Mouse (Mus musculus) forebrain, embryonic 14.5 days (tissue): ENCODE results near the gene Sdk2. TPM values are rescaled to one million over a fixed set of nuclear protein-coding genes. Genes with fewer than 3 reads are reported as not detected.

ENCODE experiments used
- ATAC-seq: fragments of 200-750 bp; cut with Nextera tagmentation; 2 replicates; pipeline ENCODE4 v1.8.0; 2017; ENCODE audit warnings: mild to moderate bottlenecking, moderate library complexity
- DNase-seq: peaks from one replicate; pipeline ENCODE4 v3.0.0-alpha.2; 2015; ENCODE audit warnings: low spot score
- H3K27ac ChIP-seq: fragments of 300-500 bp; sonication (generic); 2 replicates; pipeline ENCODE4 v1.5.1; 2014; ENCODE audit warnings: low read depth, mild to moderate bottlenecking, control low read depth, low read length, moderate library complexity
- H3K27me3 ChIP-seq: fragments of 300-500 bp; sonication (generic); replicated peaks from 2 replicates; pipeline ENCODE4 v1.6.1; 2014; ENCODE audit warnings: low read length, control low read depth, mixed read lengths; ENCODE audit not compliant: control insufficient read depth, insufficient read depth
- H3K36me3 ChIP-seq: fragments of 300-500 bp; sonication (generic); 2 replicates; pipeline ENCODE4 v1.6.1; 2014; ENCODE audit warnings: low read length, control low read depth; ENCODE audit not compliant: control insufficient read depth, insufficient read depth
- H3K4me1 ChIP-seq: fragments of 300-500 bp; sonication (generic); 2 replicates; pipeline ENCODE4 v1.6.1; 2014; ENCODE audit warnings: antibody characterized with exemption, low read length, control low read depth; ENCODE audit not compliant: control insufficient read depth, insufficient read depth
- H3K4me2 ChIP-seq: fragments of 300-500 bp; sonication (generic); 2 replicates; pipeline ENCODE4 v1.6.1; 2014; ENCODE audit warnings: mild to moderate bottlenecking, control low read depth, low read length
- H3K4me3 ChIP-seq: fragments of 300-500 bp; sonication (generic); 2 replicates; pipeline ENCODE4 v1.5.1; 2014; ENCODE audit warnings: low read depth, low read length, control low read depth
- H3K9ac ChIP-seq: fragments of 300-500 bp; sonication (generic); 2 replicates; pipeline ENCODE4 v1.6.1; 2014; ENCODE audit warnings: mild to moderate bottlenecking, low read length, control low read depth, moderate library complexity
- H3K9me3 ChIP-seq: fragments of 300-500 bp; sonication (generic); replicated peaks from 2 replicates; pipeline ENCODE4 v1.6.1; 2016; ENCODE audit warnings: low read length, control low read depth, mixed read lengths; ENCODE audit not compliant: control insufficient read depth
- WGBS: fragments of 180-500 bp; shearing (Covaris S2); extraction: QIAGEN DNeasy Blood & Tissue Kit; methylation state at CpG from one replicate; pipeline ENCODE4 v1.1.7; 2014; 5-methylcytosine and 5-hydroxymethylcytosine counted together
- polyA plus RNA-seq: library from polyadenylated mRNA; unstranded; fragments of >200 nt; fragmentation: Nextera tagmentation; extraction: Ambion mirVana; gene quantifications from 2 replicates; pipeline ENCODE4 v1.2.1, GENCODE M21; 2014

The Sdk2 gene
- polyA plus RNA-seq, 1 experiment from 2014 or later, result 1.1 TPM

GRCm38 (mm10) chr11:113764132-113764849 is 302.6 kb downstream of the Sdk2 start:
- Histone ChIP-seq H3K4me2 (no peak overlapping the region), H3K27ac (no peak overlapping the region), H3K4me1 (0 out of 2 replicates have a peak, but pooled peaks cover 4% of the 10 kb centered on the region), H3K4me3 (no peak overlapping the region), H3K36me3 (no peaks in the 10 kb centered on the region), H3K27me3 (no peaks in the 10 kb centered on the region), H3K9me3 (no peaks in the 10 kb centered on the region), H3K9ac (no peak overlapping the region)
- no peak for DNase-seq
- ATAC-seq, result no peak
- 91% methylated on average over 6 of the region's 6 CpGs for WGBS

DNA sequence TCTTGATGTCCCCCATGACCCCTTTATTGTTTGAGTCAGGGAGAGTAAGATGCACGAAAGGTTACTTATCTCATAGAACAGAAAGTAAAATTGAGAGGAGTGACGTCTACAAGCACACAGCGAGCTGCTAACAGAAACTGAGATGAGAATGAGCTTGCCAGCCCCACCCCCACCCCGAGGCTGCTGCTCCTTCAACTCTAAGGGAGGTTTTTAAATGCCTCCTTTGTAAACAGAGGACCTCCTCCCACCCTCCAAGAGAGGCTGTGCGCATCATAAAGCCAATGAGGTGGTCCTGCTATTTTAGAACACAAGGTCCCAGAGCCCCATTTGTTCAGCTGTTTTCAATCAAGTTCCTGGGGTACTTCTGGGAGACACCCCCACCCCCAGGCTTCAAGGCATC is 303.4 kb downstream of the Sdk2 start:
- no peak overlapping the region for H3K4me2 ChIP-seq
- no peaks in the 10 kb centered on the region for H3K27me3 ChIP-seq
- H3K4me3 ChIP-seq, result no peak overlapping the region
- DNase-seq (no peak), ATAC-seq (no peak)
- no peaks in the 10 kb centered on the region for H3K36me3 ChIP-seq
- H3K4me1 ChIP-seq, result 0 out of 2 replicates have a peak, but pooled peaks cover 4% of the 10 kb centered on the region
- no peaks in the 10 kb centered on the region for H3K9me3 ChIP-seq
- H3K9ac ChIP-seq, result no peak overlapping the region
- H3K27ac ChIP-seq, result no peak overlapping the region
- WGBS, result 9% methylated on average over 5 of the region's 5 CpGs

GRCm38 (mm10) chr11:113762136-113762797 is 304.6 kb downstream of the Sdk2 start:
- no peak overlapping the region for H3K27ac ChIP-seq
- no peaks in the 10 kb centered on the region for H3K27me3 ChIP-seq
- H3K9ac ChIP-seq, result no peak overlapping the region
- 0 out of 2 replicates have a peak, but pooled peaks cover 4% of the 10 kb centered on the region for H3K4me1 ChIP-seq
- no peak overlapping the region for H3K4me3 ChIP-seq
- 86% methylated on average over 8 of the region's 8 CpGs for WGBS
- H3K9me3 ChIP-seq, result no peaks in the 10 kb centered on the region
- DNase-seq (no peak), ATAC-seq (no peak)
- no peak overlapping the region for H3K4me2 ChIP-seq
- H3K36me3 ChIP-seq, result no peaks in the 10 kb centered on the region

DNA sequence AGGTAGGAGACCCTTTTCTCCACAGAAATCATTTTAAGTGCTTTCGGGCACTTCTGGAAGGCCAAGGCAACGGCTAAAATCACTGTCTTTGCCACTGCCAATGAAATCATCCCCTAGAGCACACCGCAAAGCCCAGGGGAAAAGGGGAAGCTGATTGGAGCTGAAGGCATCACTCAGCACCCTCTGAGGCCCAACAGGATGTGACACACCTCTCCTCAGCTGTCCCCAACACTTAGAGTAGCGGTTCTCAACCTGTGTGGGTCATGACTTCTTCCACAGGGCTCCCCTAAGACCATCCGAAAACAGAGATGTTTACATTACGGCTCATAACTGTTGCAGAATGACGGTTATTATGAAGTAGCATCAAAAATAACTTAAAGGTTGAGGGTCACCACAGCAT is 305.2 kb downstream of the Sdk2 start:
- no peaks in the 10 kb centered on the region for H3K27me3 ChIP-seq
- no peaks in the 10 kb centered on the region for H3K9me3 ChIP-seq
- no peak overlapping the region for H3K9ac ChIP-seq
- WGBS, result 93% methylated on average over 7 of the region's 7 CpGs
- H3K4me3 ChIP-seq, result no peak overlapping the region
- no peaks in the 10 kb centered on the region for H3K36me3 ChIP-seq
- H3K4me1 ChIP-seq, result 0 out of 2 replicates have a peak, but pooled peaks cover 4% of the 10 kb centered on the region
- no peak overlapping the region for H3K4me2 ChIP-seq
- ATAC-seq (no peak), DNase-seq (no peak)
- H3K27ac ChIP-seq, result no peak overlapping the region

DNA sequence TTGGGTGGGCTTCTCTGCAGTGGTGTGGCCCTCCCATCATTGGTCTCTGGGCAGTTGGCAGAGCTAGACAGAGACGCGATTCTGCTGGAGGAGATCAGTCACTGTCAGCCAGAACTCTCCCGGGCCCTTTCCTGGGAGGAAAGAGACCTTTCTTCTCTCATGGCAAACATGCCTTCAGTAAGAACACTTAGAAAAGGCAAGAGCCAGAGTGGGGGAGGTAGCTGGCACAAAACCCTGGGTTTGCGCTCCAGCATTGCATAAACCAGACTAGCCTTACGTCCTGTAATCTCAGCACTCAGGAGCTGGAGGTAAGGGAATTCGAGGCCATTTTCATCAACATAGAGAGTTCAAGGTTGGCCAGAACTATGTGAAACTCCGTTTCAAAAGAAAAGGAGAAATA is 306.4 kb downstream of the Sdk2 start:
- 85% methylated on average over 7 of the region's 7 CpGs for WGBS
- Histone ChIP-seq H3K27ac (no peak overlapping the region), H3K4me2 (no peak overlapping the region), H3K4me1 (0 out of 2 replicates have a peak, but pooled peaks cover 4% of the 10 kb centered on the region), H3K4me3 (no peak overlapping the region), H3K36me3 (no peaks in the 10 kb centered on the region), H3K9ac (no peak overlapping the region), H3K27me3 (no peaks in the 10 kb centered on the region), H3K9me3 (no peaks in the 10 kb centered on the region)
- no peak for DNase-seq
- no peak for ATAC-seq

DNA sequence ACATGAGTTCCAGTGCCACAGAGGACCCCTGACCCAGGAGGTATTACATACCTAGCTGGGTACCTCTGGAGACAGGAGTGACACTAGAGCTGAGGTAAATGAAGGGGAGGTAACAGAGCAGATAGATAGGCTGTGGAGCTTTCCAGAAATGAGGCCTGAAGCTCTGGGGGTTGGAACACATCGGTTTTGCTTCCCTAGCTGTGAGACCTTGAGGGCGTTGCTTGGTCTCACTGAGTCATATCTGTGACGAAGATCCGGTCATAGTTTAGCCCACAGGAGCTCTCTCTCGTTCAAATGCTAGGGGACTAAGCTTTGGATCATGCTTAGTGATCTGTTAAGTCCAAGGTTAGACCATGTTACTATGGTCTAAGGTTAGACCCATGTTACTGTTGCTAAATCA is 308.0 kb downstream of the Sdk2 start:
- Histone ChIP-seq H3K4me3 (no peak overlapping the region), H3K27ac (no peak overlapping the region), H3K4me1 (0 out of 2 replicates have a peak, but pooled peaks cover 4% of the 10 kb centered on the region), H3K4me2 (no peak overlapping the region), H3K27me3 (no peaks in the 10 kb centered on the region), H3K9ac (no peak overlapping the region), H3K36me3 (no peaks in the 10 kb centered on the region), H3K9me3 (no peaks in the 10 kb centered on the region)
- 95% methylated on average over 5 of the region's 5 CpGs for WGBS
- DNase-seq (no peak), ATAC-seq (no peak)

GRCm38 (mm10) chr11:113756578-113756977 is 310.3 kb downstream of the Sdk2 start:
- Histone ChIP-seq H3K4me3 (no peak overlapping the region), H3K9ac (no peak overlapping the region), H3K4me2 (no peak overlapping the region), H3K36me3 (no peaks in the 10 kb centered on the region), H3K9me3 (no peaks in the 10 kb centered on the region), H3K27me3 (no peaks in the 10 kb centered on the region), H3K27ac (no peak overlapping the region), H3K4me1 (peaks cover 5% of the 10 kb centered on the region; the same call in 1 of the 2 replicates)
- ATAC-seq (no peak), DNase-seq (no peak)
- 98% methylated on average over 12 of the region's 12 CpGs for WGBS

DNA sequence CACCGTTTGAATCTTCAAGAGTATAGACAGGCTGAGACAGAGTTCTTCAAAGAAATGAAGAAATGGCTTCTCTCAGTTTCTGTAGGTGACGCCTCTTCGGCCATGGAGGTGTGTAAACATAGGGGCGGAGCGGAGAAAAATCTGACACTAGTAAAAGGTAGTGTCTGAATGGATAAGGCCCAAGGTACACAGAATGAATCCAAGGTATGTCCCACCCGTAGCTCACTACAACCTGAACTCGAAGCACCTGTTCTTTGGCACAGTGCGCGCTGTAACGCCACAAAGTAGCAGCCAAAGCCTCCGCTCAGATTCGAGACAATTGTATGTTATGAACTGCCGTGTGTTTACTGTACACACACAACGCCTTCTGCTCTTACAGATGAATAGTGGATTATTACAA is 311.0 kb downstream of the Sdk2 start:
- Histone ChIP-seq H3K4me1 (peaks cover 5% of the 10 kb centered on the region; the same call in 1 of the 2 replicates), H3K27ac (no peak overlapping the region), H3K4me3 (no peak overlapping the region), H3K36me3 (no peaks in the 10 kb centered on the region), H3K27me3 (no peaks in the 10 kb centered on the region), H3K9ac (no peak overlapping the region), H3K4me2 (no peak overlapping the region), H3K9me3 (no peaks in the 10 kb centered on the region)
- DNase-seq (no peak), ATAC-seq (no peak)
- WGBS, result 95% methylated on average over 14 of the region's 14 CpGs

DNA sequence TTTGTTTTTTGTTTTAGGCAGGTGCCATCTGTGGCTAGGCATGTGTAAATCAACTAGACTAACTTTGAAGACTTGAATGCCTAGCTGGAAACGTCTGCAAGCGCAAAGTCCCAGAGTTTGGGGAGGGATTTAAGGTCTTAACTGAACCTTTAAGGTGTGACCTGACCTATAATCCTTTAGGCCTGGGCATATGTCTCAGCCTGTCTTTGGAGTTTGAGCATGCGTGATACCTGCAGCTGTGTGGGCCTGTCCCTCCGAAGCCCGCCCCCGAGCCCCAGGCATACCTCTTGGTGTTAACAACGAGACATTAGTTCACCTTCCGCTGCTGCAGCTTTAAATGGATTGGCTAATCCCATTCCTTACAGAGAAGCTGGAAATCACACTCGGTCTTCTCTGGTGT is 312.0 kb downstream of the Sdk2 start:
- H3K4me2 ChIP-seq, result no peak overlapping the region
- no peak overlapping the region for H3K9ac ChIP-seq
- no peaks in the 10 kb centered on the region for H3K9me3 ChIP-seq
- no peaks in the 10 kb centered on the region for H3K27me3 ChIP-seq
- WGBS, result 29% methylated on average over 9 of the region's 9 CpGs
- no peak overlapping the region for H3K27ac ChIP-seq
- no peak overlapping the region for H3K4me3 ChIP-seq
- no peaks in the 10 kb centered on the region for H3K36me3 ChIP-seq
- no peak for ATAC-seq
- DNase-seq, result no peak
- H3K4me1 ChIP-seq, result peaks cover 5% of the 10 kb centered on the region; the same call in 1 of the 2 replicates
